Mouse (Mus musculus) erythroblast, embryonic 14.5 days (primary cell): ENCODE measurements around the gene Vav3.

Experiments
- GATA1 ChIP-seq: IDR thresholded peaks from 2 replicates; pipeline ENCODE4 v1.6.1; 2012; ENCODE audit warnings: low read length, inconsistent platforms, mixed read lengths
- TAL1 ChIP-seq: IDR thresholded peaks from 3 replicates; pipeline ENCODE4 v1.6.1; 2012; ENCODE audit warnings: low read length, inconsistent platforms, mixed read lengths

DNA sequence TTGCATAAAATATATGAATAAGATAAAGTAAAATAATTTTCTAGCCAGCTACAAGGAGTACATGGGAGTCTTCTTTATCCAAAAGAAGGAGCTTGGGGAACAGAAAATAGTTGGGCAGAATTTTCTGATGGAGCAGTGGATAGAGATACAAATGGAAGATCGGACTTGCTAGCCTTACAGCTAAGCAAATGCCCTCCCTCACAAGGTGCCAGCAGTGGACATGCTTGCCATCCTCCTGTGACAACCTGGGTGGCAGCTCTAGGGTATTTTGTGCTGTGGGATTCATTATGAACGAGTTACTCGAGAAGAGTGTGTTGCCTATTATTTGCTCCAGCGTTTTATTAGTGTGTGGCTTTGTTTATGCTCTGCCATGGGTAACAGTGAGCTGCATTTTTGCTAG, 37.8 kb downstream of the Vav3 start:
- TF ChIP-seq GATA1 = no peak
- no peak for TF ChIP-seq TAL1
